Mouse (Mus musculus) macrophage (primary cell): ENCODE measurements around the gene Cdca3. TPM values are rescaled to one million over a fixed set of nuclear protein-coding genes. Genes with fewer than 3 reads are reported as not detected.
A peak's percentile ranks its signal among the peaks of the same experiment; 100 is the strongest.

ENCODE experiments used
- H3K27ac ChIP-seq: fragments of 350-480 bp; formaldehyde crosslinking; 2 replicates; pipeline ENCODE4 v1.9.0; 2021
- H3K36me3 ChIP-seq: fragments of 350-480 bp; formaldehyde crosslinking; 2 replicates; pipeline ENCODE4 v1.9.0; 2021; ENCODE audit errors: inconsistent target
- H3K4me3 ChIP-seq: fragments of 350-480 bp; formaldehyde crosslinking; 2 replicates; pipeline ENCODE4 v1.9.0; 2021; ENCODE audit errors: inconsistent target
- H3K79me2 ChIP-seq: fragments of 350-480 bp; formaldehyde crosslinking; 2 replicates; pipeline ENCODE4 v1.9.0; 2021; ENCODE audit errors: inconsistent target
- WGBS: methylation state at CpG from one replicate; pipeline ENCODE4 v1.1.7; 2026; ENCODE audit warnings: inconsistent platforms; ENCODE audit not compliant: missing documents; 5-methylcytosine and 5-hydroxymethylcytosine counted together
- polyA plus RNA-seq: library from polyadenylated mRNA; stranded (reverse); fragments of 250-400 nt; gene quantifications from 3 replicates; pipeline ENCODE4 v1.2.4, GENCODE M21; 2018; ENCODE audit warnings: inconsistent platforms

The Cdca3 gene
- polyA plus RNA-seq, 1 experiment from 2014 or later: 22.0 TPM

GRCm38 (mm10) chr6:124804341-124804740 lies 25.0 kb upstream of the Cdca3 start:
- WGBS: 90% methylated on average over 3 of the region's 3 CpGs
- Histone ChIP-seq H3K27ac (peak overlapping the region; percentile 95), H3K36me3 (no peaks in the 10 kb centered on the region), H3K4me3 (peak overlapping the region; percentile 44), H3K79me2 (peaks cover 9% of the 10 kb centered on the region; the same call in 1 of the 2 replicates)

- peak overlapping the region; percentile 44 for H3K4me3 ChIP-seq
- under 1% methylated on average over 33 of the region's 34 CpGs for WGBS
- peaks cover 22% of the 10 kb centered on the region for H3K79me2 ChIP-seq
- H3K36me3 ChIP-seq: no peaks in the 10 kb centered on the region; the same call in 1 of the 2 replicates
- H3K27ac ChIP-seq: peak overlapping the region; percentile 95
Observed at GRCm38 (mm10) chr6:124805341-124806321, 23.7 kb upstream of the Cdca3 start.

GRCm38 (mm10) chr6:124806446-124807140 lies 22.8 kb upstream of the Cdca3 start:
- H3K27ac ChIP-seq: peak overlapping the region; percentile 95

GRCm38 (mm10) chr6:124807366-124807765 lies 22.0 kb upstream of the Cdca3 start:
- Histone ChIP-seq H3K36me3 (peaks cover 12% of the 10 kb centered on the region; the same call in 1 of the 2 replicates), H3K4me3 (no peak overlapping the region), H3K27ac (peak overlapping the region; percentile 95), H3K79me2 (peaks cover 37% of the 10 kb centered on the region)
- WGBS: 92% methylated on average over 4 of the region's 4 CpGs

More at GRCm38 (mm10) chr6:124806446-124807140, 22.8 kb upstream of the Cdca3 start:
- WGBS: 83% methylated on average over 7 of the region's 7 CpGs
- peaks cover 4% of the 10 kb centered on the region; the same call in 1 of the 2 replicates for H3K36me3 ChIP-seq
- H3K79me2 ChIP-seq: peaks cover 30% of the 10 kb centered on the region
- H3K4me3 ChIP-seq: no peak overlapping the region; the same call in 1 of the 2 replicates

GRCm38 (mm10) chr6:124807986-124808357 lies 21.4 kb upstream of the Cdca3 start:
- Histone ChIP-seq H3K4me3 (peak overlapping the region; percentile 98), H3K36me3 (peaks cover 12% of the 10 kb centered on the region; the same call in 1 of the 2 replicates), H3K27ac (peak overlapping the region; percentile 95), H3K79me2 (peaks cover 44% of the 10 kb centered on the region)
- WGBS: 84% methylated on average over 5 of the region's 6 CpGs

GRCm38 (mm10) chr6:124808358-124809012 lies 20.9 kb upstream of the Cdca3 start, which contains the start of gene Spsb2:
TSS of gene Spsb2 (plus strand) at chr6:124808661.
- Histone ChIP-seq H3K27ac (peak within 1 kb of the TSS; percentile 95), H3K4me3 (peak within 1 kb of the TSS; percentile 98)
- 7% methylated on average over 27 of the region's 29 CpGs for WGBS

GRCm38 (mm10) chr6:124809052-124809774 lies 20.1 kb upstream of the Cdca3 start:
- H3K79me2 ChIP-seq: peaks cover 53% of the 10 kb centered on the region
- peak overlapping the region; percentile 98 for H3K4me3 ChIP-seq
- under 1% methylated on average over 35 of the region's 35 CpGs for WGBS
- H3K36me3 ChIP-seq: peaks cover 12% of the 10 kb centered on the region; the same call in 1 of the 2 replicates
- peak overlapping the region; percentile 95 for H3K27ac ChIP-seq

More at GRCm38 (mm10) chr6:124808358-124809012, 20.9 kb upstream of the Cdca3 start, which contains the start of gene Spsb2:
- H3K36me3 ChIP-seq: peaks cover 12% of the 10 kb centered on the region; the same call in 1 of the 2 replicates
- peaks cover 49% of the 10 kb centered on the region for H3K79me2 ChIP-seq

DNA sequence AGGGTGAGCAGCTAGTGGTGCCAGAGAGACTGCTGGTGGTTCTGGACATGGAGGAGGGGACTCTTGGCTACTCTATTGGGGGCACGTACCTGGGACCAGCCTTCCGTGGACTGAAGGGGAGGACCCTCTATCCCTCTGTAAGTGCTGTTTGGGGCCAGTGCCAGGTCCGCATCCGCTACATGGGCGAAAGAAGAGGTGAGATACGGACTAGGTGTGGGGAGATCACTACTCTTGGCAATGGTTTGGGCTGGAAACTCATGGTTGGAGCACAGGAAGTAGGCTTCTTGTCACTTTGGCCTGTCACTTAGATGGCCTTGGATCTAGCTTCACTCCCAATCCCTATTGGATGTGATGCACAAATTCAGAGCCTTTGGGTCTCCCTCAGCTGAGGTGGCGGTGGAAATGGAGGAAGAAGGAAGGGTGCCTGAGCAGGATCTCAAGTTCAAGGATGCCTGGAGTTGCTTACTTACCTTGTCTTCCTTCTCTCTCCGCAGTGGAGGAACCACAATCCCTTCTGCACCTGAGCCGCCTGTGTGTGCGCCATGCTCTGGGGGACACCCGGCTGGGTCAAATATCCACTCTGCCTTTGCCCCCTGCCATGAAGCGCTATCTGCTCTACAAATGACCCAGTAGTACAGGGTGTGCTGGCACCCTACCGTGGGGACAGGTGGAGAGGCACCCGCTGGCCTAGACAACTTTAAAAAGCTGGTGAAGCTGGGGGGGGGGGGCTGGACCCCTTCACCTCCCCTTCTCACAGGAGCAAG lies 19.4 kb upstream of the Cdca3 start:
- H3K79me2 ChIP-seq: peaks cover 50% of the 10 kb centered on the region
- peak overlapping the region; percentile 98 for H3K4me3 ChIP-seq
- WGBS: 63% methylated on average over 14 of the region's 14 CpGs
- peaks cover 13% of the 10 kb centered on the region; the same call in 1 of the 2 replicates for H3K36me3 ChIP-seq
- peak overlapping the region; percentile 95 for H3K27ac ChIP-seq

- WGBS: 79% methylated on average over 7 of the region's 11 CpGs
- Histone ChIP-seq H3K36me3 (peaks cover 20% of the 10 kb centered on the region; the same call in 1 of the 2 replicates), H3K27ac (peak overlapping the region; percentile 95; the same call in 1 of the 2 replicates), H3K4me3 (peak overlapping the region; percentile 98; the same call in 1 of the 2 replicates), H3K79me2 (peaks cover 50% of the 10 kb centered on the region)
Observed at GRCm38 (mm10) chr6:124810566-124811402, 18.6 kb upstream of the Cdca3 start.

DNA sequence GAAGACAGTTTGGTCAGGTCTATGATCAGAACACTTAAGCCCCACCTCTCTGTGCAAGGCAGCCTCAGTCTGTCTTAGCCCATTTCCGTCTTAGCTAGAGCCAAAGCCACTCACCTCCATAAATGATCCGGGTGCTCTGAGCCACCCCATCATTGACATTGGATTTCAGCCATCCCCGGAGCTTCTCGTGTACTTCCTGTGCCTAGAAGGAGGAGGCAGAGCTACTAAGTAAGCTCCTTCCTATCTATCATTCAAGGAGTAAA lies 18.0 kb upstream of the Cdca3 start:
- H3K36me3 ChIP-seq: peaks cover 23% of the 10 kb centered on the region; the same call in 1 of the 2 replicates

DNA sequence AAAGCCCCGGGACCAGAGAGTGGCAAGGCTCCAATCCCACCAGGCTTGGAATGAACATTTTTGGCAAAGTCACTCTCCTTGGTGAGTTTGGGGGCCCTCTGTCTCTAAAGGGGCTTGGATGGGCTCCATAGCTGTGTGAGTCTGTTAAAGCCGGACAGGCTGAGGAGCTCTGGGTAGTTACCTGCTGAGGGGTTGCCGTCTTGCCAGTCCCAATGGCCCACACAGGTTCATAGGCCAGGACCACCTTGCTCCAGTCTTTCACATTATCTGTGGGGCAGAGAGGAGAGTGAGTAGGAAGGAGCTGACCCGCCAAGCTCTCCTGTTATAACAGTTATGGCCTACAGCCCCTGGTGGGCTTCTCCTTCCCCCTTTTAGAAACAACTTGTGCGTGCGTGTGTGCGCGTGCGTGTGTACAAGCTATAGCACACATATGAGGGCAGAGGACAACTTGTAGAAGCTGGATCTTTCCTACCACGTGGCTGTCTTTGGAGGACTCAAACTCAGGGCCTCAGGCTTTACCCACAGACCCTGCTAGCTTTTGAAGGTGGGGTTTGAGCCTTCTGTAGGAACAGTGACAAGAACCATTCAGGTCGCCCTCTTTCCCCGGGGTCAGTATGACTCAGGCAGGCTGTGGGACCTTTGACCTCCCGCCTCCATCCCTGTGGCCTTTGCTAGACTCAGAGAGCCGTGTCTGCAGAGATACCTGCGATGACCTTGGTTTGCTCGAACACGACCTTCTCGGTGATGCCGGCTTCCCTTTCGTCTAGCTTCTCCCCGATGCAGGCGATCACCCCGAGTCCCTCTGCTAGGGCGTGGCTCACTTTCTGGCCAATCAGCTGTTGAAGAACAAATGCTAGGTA lies 17.4 kb upstream of the Cdca3 start:
- Histone ChIP-seq H3K4me3 (peak overlapping the region; percentile 85), H3K36me3 (peaks cover 29% of the 10 kb centered on the region; the same call in 1 of the 2 replicates), H3K27ac (peak overlapping the region; percentile 94), H3K79me2 (peaks cover 50% of the 10 kb centered on the region)
- WGBS: 91% methylated on average over 24 of the region's 24 CpGs

More for the DNA sequence above, 18.0 kb upstream of the Cdca3 start:
- no peak overlapping the region for H3K4me3 ChIP-seq
- WGBS: 94% methylated on average over 4 of the region's 4 CpGs
- H3K79me2 ChIP-seq: peaks cover 50% of the 10 kb centered on the region
- H3K27ac ChIP-seq: peak overlapping the region; percentile 94; the same call in 1 of the 2 replicates
